Mouse (Mus musculus) forebrain, embryonic 16.5 days (tissue): ENCODE data around the gene Dao. TPM values are rescaled to one million over a fixed set of nuclear protein-coding genes. Genes with fewer than 3 reads are reported as not detected.

Experiments
- ATAC-seq: fragments of 200-750 bp; cut with Nextera tagmentation; 2 replicates; pipeline ENCODE4 v1.8.0; 2017; ENCODE audit warnings: mild to moderate bottlenecking, moderate library complexity
- H3K27ac ChIP-seq: fragments of 300-500 bp; sonication (generic); 2 replicates; pipeline ENCODE4 v1.5.1; 2014; ENCODE audit warnings: low read length, control low read depth
- H3K27me3 ChIP-seq: fragments of 300-500 bp; sonication (generic); replicated peaks from 2 replicates; pipeline ENCODE4 v1.6.1; 2014; ENCODE audit warnings: low read length; ENCODE audit not compliant: control insufficient read depth, insufficient read depth
- H3K36me3 ChIP-seq: fragments of 300-500 bp; sonication (generic); 2 replicates; pipeline ENCODE4 v1.6.1; 2014; ENCODE audit not compliant: control insufficient read depth, insufficient read depth
- H3K4me1 ChIP-seq: fragments of 300-500 bp; sonication (generic); replicated peaks from 2 replicates; pipeline ENCODE4 v1.6.1; 2014; ENCODE audit warnings: low read length; ENCODE audit not compliant: control insufficient read depth, insufficient read depth
- H3K4me2 ChIP-seq: fragments of 300-500 bp; sonication (generic); 2 replicates; pipeline ENCODE4 v1.6.1; 2014; ENCODE audit warnings: mild to moderate bottlenecking, low read length, control low read depth
- H3K4me3 ChIP-seq: fragments of 300-500 bp; sonication (generic); replicated peaks from 2 replicates; pipeline ENCODE4 v1.5.1; 2014; ENCODE audit warnings: mild to moderate bottlenecking, low read length, control low read depth
- H3K9ac ChIP-seq: fragments of 300-500 bp; sonication (generic); replicated peaks from 2 replicates; pipeline ENCODE4 v1.6.1; 2014; ENCODE audit warnings: low read depth, low read length, control low read depth
- H3K9me3 ChIP-seq: fragments of 300-500 bp; sonication (generic); 2 replicates; pipeline ENCODE4 v1.6.1; 2016; ENCODE audit warnings: low read length; ENCODE audit not compliant: control insufficient read depth
- WGBS: fragments of 180-500 bp; shearing (Covaris S2); extraction: QIAGEN DNeasy Blood & Tissue Kit; methylation state at CpG from one replicate; pipeline ENCODE4 v1.1.7; 2014; 5-methylcytosine and 5-hydroxymethylcytosine counted together
- polyA plus RNA-seq: library from polyadenylated mRNA; unstranded; fragments of >200 nt; fragmentation: Nextera tagmentation; extraction: Ambion mirVana; gene quantifications from 2 replicates; pipeline ENCODE4 v1.2.1, GENCODE M21; 2015

Gene Dao
- polyA plus RNA-seq, 1 experiment from 2014 or later, result not detected

DNA sequence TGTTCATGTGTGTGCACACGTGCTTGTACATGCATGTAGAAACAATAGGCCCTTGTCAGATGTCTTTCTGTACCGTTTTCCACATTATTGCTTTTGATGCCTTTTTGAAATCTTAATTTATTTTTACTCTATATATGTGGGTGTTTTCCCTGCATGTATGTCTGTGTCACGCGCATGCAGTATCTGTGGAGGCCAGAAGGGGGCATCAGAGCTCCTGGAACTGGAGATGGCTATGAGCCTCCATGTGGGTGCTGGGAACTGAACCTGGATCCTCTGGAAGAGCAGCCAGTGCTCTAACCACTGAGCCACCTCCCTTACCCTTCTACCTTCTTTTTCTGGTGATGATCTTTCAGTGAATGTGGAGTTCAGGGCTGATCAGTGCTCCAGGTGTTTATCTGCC, 67.4 kb downstream of the Dao start:
- H3K4me1 ChIP-seq, result no peaks in the 10 kb centered on the region
- no peak overlapping the region for H3K9ac ChIP-seq
- 95% methylated on average over 4 of the region's 4 CpGs for WGBS
- no peak overlapping the region for H3K4me3 ChIP-seq
- no peaks in the 10 kb centered on the region for H3K27me3 ChIP-seq
- H3K9me3 ChIP-seq, result no peaks in the 10 kb centered on the region
- no peak for ATAC-seq
- H3K4me2 ChIP-seq, result no peak overlapping the region
- no peaks in the 10 kb centered on the region for H3K36me3 ChIP-seq
- no peak overlapping the region for H3K27ac ChIP-seq

DNA sequence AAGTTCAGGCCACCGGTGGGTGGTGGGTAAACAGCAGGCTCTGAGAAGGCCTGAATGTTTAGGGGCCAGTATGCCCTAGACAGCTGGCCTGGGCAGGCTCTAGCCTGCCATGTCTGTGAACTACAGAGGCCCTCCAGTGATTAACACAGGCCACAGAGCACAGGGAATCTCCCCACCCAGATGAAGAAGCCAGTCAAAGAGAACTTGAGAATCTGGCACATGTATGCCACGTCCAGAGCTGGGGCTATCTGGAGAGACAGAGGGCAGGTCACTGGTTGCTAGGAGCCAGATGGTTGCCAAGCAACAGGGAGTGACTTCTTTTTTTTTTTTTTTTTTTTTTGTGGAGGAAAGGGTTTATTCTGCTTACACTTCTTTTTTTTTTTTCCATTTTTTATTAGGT, 68.8 kb downstream of the Dao start:
- Histone ChIP-seq H3K4me2 (no peak overlapping the region), H3K27ac (no peak overlapping the region), H3K27me3 (no peaks in the 10 kb centered on the region), H3K9me3 (no peaks in the 10 kb centered on the region), H3K36me3 (no peaks in the 10 kb centered on the region), H3K9ac (no peak overlapping the region), H3K4me3 (no peak overlapping the region), H3K4me1 (no peaks in the 10 kb centered on the region)
- no peak for ATAC-seq
- WGBS, result 51% methylated on average over 2 of the region's 2 CpGs

Other genes with a start within 250 kb of the Dao start
- 50.7 and 52.7 TPM in 2 replicates for gene Sart3, start 231.2 kb upstream of the Dao start, polyA plus RNA-seq
- 76.9 and 79.6 TPM in 2 replicates for gene Iscu, start 231.0 kb upstream of the Dao start, polyA plus RNA-seq
- gene Tmem119, start 203.2 kb upstream of the Dao start, polyA plus RNA-seq, result 4.4 and 7.9 TPM in 2 replicates
- gene Selplg, start 171.1 kb upstream of the Dao start, polyA plus RNA-seq, result 1.8 and 2.0 TPM in 2 replicates
- 230 and 234 TPM in 2 replicates for gene Coro1c, start 94.9 kb upstream of the Dao start, polyA plus RNA-seq
- gene Ssh1, start 9.8 kb upstream of the Dao start, polyA plus RNA-seq, result 11.2 and 12.4 TPM in 2 replicates
- 17.9 and 20.6 TPM in 2 replicates for gene Usp30, start 61.8 kb downstream of the Dao start, polyA plus RNA-seq
- gene Svop, start 87.9 kb downstream of the Dao start, polyA plus RNA-seq, result 84.6 and 102 TPM in 2 replicates
- 5.3 and 6.4 TPM in 2 replicates for gene Alkbh2, start 124.5 kb downstream of the Dao start, polyA plus RNA-seq
- gene Ung, start 126.7 kb downstream of the Dao start, polyA plus RNA-seq, result 19.1 TPM in 2 replicates
- gene Acacb, start 142.8 kb downstream of the Dao start, polyA plus RNA-seq, result 1.2 and 2.9 TPM in 2 replicates